Mouse (Mus musculus) spleen, adult 2 months (tissue): Measurements from ENCODE around the gene Nmt1.

Experiments used
- CTCF ChIP-seq: fragments of 200-500 bp; IDR thresholded peaks from 2 replicates; pipeline ENCODE4 v1.5.1; 2011; ENCODE audit warnings: mild to moderate bottlenecking, inconsistent platforms; ENCODE audit not compliant: insufficient read depth, insufficient read length, insufficient replicate concordance; ENCODE audit errors: extremely low read depth
- POLR2A ChIP-seq: fragments of 200-500 bp; IDR thresholded peaks from 2 replicates; pipeline ENCODE4 v1.6.1; 2011; ENCODE audit warnings: low read depth, low read length, inconsistent platforms

GRCm38 (mm10) chr11:103067457-103068001 is 39.5 kb downstream of the Nmt1 start:
- TF ChIP-seq POLR2A (no peak), CTCF (no peak)
